Mouse (Mus musculus) midbrain, embryonic 16.5 days (tissue): ENCODE data around the gene Hdac5. TPM values are rescaled to one million over a fixed set of nuclear protein-coding genes. Genes with fewer than 3 reads are reported as not detected.

ENCODE experiments used
- ATAC-seq: fragments of 200-750 bp; cut with Nextera tagmentation; 2 replicates; pipeline ENCODE4 v1.8.0; 2017; ENCODE audit warnings: moderate TSS enrichment
- H3K27ac ChIP-seq: fragments of 300-500 bp; sonication (generic); 2 replicates; pipeline ENCODE4 v1.5.1; 2014; ENCODE audit warnings: mild to moderate bottlenecking, low read length, mixed read lengths
- H3K27me3 ChIP-seq: fragments of 300-500 bp; sonication (generic); 2 replicates; pipeline ENCODE4 v1.6.1; 2014; ENCODE audit warnings: low read depth, low read length, mixed read lengths; ENCODE audit not compliant: control insufficient read depth, insufficient read depth
- H3K36me3 ChIP-seq: fragments of 300-500 bp; sonication (generic); 2 replicates; pipeline ENCODE4 v1.6.1; 2014; ENCODE audit warnings: mild to moderate bottlenecking, low read length, moderate library complexity, mixed read lengths; ENCODE audit not compliant: control insufficient read depth, insufficient read depth
- H3K4me1 ChIP-seq: fragments of 300-500 bp; sonication (generic); 2 replicates; pipeline ENCODE4 v1.6.1; 2014; ENCODE audit warnings: mild to moderate bottlenecking, low read length, mixed read lengths; ENCODE audit not compliant: control insufficient read depth, insufficient read depth
- H3K4me2 ChIP-seq: fragments of 300-500 bp; sonication (generic); 2 replicates; pipeline ENCODE4 v1.6.1; 2014; ENCODE audit warnings: mild to moderate bottlenecking, low read length, mixed read lengths
- H3K4me3 ChIP-seq: fragments of 300-500 bp; sonication (generic); 2 replicates; pipeline ENCODE4 v1.5.1; 2014; ENCODE audit warnings: low read depth, mild to moderate bottlenecking, low read length, moderate library complexity, mixed read lengths
- H3K9ac ChIP-seq: fragments of 300-500 bp; sonication (generic); 2 replicates; pipeline ENCODE4 v1.6.1; 2014; ENCODE audit warnings: low read depth, low read length, mixed read lengths
- H3K9me3 ChIP-seq: fragments of 300-500 bp; sonication (generic); replicated peaks from 2 replicates; pipeline ENCODE4 v1.6.1; 2014; ENCODE audit warnings: mild to moderate bottlenecking, low read length, mixed read lengths; ENCODE audit not compliant: control insufficient read depth, poor library complexity, severe bottlenecking
- WGBS: fragments of 180-500 bp; shearing (Covaris S2); extraction: QIAGEN DNeasy Blood & Tissue Kit; methylation state at CpG from one replicate; pipeline ENCODE4 v1.1.7; 2014; 5-methylcytosine and 5-hydroxymethylcytosine counted together
- polyA plus RNA-seq: library from polyadenylated mRNA; unstranded; fragments of >200 nt; fragmentation: Nextera tagmentation; extraction: Ambion mirVana; gene quantifications from 2 replicates; pipeline ENCODE4 v1.2.1, GENCODE M21; 2015

The Hdac5 gene
- polyA plus RNA-seq, 1 experiment from 2014 or later = 74.4 TPM

DNA sequence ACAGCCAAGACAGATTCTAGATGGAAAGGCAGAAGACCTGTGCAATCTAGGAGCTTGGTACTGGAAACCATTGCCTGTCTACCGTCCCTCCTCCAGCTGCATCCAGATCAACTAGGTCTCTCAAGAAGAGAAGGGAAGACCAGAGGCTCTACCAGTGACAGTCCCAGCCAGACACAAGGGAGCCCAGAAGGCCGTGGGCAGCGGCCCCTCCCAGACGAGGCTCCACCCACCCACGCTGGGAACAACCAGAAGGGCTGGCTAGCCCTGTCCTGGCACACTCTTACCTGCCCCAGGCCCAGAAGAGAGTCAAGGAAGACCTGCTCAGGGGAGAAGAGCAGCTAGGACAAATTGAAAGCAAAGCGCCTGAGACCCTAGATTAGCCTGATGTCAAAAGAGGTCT, 9.5 kb downstream of the Hdac5 start:
- H3K4me1 ChIP-seq = peaks cover 48% of the 10 kb centered on the region
- ATAC-seq = no peak
- H3K36me3 ChIP-seq = peaks cover 11% of the 10 kb centered on the region
- no peak overlapping the region for H3K27ac ChIP-seq
- 68% methylated on average over 6 of the region's 6 CpGs for WGBS
- no peaks in the 10 kb centered on the region for H3K27me3 ChIP-seq
- H3K4me3 ChIP-seq = no peak overlapping the region
- no peak overlapping the region for H3K4me2 ChIP-seq
- no peak overlapping the region for H3K9ac ChIP-seq
- no peaks in the 10 kb centered on the region for H3K9me3 ChIP-seq

DNA sequence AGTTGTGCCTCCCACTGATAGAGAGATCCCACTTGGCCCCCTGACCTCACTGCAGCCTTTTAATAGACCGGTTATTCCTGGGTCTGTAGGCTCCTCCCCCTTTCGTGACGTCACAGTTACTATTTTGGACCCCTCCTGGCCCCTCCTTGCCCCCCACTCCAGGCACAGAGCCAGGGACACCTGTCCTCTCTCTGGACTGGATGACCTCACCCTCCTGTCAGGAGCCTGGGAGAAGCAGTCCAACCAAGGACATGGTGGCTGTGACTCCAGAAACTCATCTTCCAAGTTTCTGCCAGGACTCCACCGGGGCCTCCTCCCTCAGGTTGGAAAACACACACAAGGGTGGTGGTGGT, 10.0 kb downstream of the Hdac5 start:
- H3K27ac ChIP-seq = no peak overlapping the region
- 83% methylated on average over 4 of the region's 4 CpGs for WGBS
- ATAC-seq = no peak

DNA sequence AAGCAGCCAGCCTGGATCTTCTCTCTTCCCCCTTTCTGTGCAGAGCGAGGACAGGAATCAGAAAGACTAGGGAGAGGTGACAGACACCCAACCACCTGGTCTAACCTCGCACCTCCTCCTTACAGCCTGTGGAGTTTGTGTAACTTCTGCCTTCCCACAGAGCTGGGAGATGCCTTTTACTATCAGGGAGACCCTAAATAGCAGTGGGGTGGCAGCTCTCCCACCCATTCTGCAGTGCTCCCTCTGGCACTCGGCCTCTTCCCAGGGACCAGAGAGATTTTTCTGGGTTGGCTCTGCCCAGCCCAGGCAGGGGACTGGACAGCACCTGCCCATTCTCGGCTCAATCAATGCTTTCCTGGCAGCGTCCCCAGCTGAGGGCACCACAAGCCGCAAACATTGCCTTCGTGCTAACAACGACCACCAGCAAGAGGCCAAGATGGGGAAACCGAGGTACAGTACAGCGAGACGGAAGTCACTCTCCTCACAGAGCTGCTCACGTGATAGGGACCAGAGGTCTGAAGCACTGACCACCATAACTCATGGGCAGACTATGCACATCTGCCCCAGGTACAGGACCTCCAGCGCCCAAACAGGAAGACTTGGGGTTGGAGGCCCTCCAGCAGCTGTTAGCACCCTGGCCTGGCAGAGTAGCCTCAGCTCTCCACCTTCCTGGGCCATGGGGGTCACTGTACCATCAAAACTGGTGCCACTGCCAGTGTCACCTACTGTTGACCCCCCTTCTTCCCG, 10.5 kb downstream of the Hdac5 start:
- Histone ChIP-seq H3K4me1 (peaks cover 44% of the 10 kb centered on the region), H3K27ac (peak overlapping the region; percentile 76), H3K36me3 (peaks cover 9% of the 10 kb centered on the region), H3K4me3 (no peak overlapping the region; the same call in 1 of the 2 replicates), H3K27me3 (no peaks in the 10 kb centered on the region), H3K9ac (peak overlapping the region; percentile 54), H3K9me3 (no peaks in the 10 kb centered on the region), H3K4me2 (peak overlapping the region; percentile 51)
- 71% methylated on average over 14 of the region's 14 CpGs for WGBS
- 0 out of 2 replicates have a peak, but pooled peaks have one; percentile 4 for ATAC-seq

More for the DNA sequence above, 10.0 kb downstream of the Hdac5 start:
- Histone ChIP-seq H3K9me3 (no peaks in the 10 kb centered on the region), H3K4me2 (no peak overlapping the region), H3K4me1 (peaks cover 45% of the 10 kb centered on the region), H3K9ac (no peak overlapping the region), H3K27me3 (no peaks in the 10 kb centered on the region), H3K4me3 (no peak overlapping the region), H3K36me3 (peaks cover 11% of the 10 kb centered on the region)

DNA sequence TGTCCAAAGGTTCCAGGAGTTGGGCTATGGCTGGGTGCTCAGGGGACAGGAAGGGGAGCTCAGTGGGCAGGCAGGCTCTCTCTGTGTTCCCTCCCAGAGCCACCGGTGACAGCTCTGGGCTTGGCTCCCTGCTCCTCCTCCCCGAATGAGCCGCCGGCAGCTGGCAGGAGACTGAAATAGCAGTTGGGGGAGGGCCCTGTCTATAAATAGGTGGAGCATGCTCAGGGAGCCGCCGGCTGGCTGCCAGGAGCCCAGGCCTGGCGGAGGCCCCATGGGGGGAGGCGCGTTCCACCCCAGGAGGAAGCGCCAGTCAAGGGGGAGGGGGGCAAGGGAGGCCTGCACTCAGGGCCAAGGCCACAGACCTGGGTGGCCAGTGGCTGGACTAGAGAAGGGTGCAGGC, 11.2 kb downstream of the Hdac5 start:
- peak; percentile 61 for ATAC-seq
- H3K36me3 ChIP-seq = peaks cover 9% of the 10 kb centered on the region
- no peaks in the 10 kb centered on the region for H3K9me3 ChIP-seq
- H3K4me1 ChIP-seq = peaks cover 49% of the 10 kb centered on the region
- H3K4me2 ChIP-seq = peak overlapping the region; percentile 51
- peak overlapping the region; percentile 25 for H3K4me3 ChIP-seq
- H3K27me3 ChIP-seq = no peaks in the 10 kb centered on the region
- H3K27ac ChIP-seq = peak overlapping the region; percentile 76
- 3% methylated on average over 7 of the region's 10 CpGs for WGBS
- peak overlapping the region; percentile 54 for H3K9ac ChIP-seq

DNA sequence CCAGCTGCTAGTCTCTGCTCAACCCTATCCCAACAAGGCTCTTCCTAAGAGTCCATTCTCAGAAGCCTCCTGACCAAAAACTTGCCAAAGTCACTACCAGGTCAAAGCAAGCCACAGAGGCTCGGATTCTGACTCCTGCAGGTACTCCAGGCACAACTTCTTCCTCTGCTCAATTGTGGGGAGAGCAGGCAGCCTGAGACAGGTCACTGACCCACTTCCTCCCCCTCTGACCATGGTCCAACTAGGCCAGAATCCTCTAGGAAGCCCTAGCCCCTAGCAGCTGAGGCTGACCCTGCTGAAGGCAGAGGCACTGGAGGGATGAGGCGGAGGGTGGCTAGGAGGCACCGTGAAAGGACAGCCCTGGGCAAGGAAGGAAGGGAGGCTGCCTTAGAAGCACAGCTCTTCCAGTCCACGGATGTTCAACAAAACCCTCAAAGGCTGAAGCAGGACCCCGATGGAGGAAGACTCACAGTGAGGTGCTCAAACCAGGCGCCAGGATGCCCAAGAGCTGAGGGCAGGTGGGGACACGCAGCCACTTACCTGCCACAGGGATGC, 12.0 kb downstream of the Hdac5 start:
- Histone ChIP-seq H3K4me3 (peak overlapping the region; percentile 25), H3K27me3 (no peaks in the 10 kb centered on the region), H3K36me3 (peaks cover 9% of the 10 kb centered on the region), H3K4me2 (peak overlapping the region; percentile 51), H3K9ac (peak overlapping the region; percentile 54), H3K4me1 (peaks cover 46% of the 10 kb centered on the region), H3K9me3 (no peaks in the 10 kb centered on the region), H3K27ac (peak overlapping the region; percentile 76; the same call in 1 of the 2 replicates)
- WGBS = 75% methylated on average over 7 of the region's 7 CpGs
- ATAC-seq = no peak

DNA sequence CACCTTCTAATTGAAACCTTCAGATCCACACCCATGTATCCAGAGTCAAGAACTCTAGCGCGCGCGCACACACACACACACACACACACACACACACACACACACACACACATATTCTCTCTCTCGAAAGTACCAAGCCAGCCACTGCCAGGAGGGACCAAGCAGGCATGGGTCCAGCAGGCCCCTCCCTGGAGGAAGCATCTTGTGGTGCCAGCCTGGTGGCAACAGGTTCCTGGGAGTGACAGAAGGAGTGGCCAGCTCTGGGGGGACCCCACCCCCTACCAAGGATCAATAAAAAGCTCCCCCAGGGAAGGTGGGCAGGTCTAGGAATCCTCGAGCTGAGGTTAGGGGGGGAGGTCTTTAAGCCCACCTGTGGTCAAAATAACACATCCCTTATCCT, 12.6 kb downstream of the Hdac5 start:
- Histone ChIP-seq H3K4me3 (no peak overlapping the region), H3K4me2 (no peak overlapping the region), H3K9me3 (no peaks in the 10 kb centered on the region), H3K9ac (no peak overlapping the region), H3K36me3 (peaks cover 9% of the 10 kb centered on the region), H3K4me1 (peaks cover 46% of the 10 kb centered on the region), H3K27ac (no peak overlapping the region), H3K27me3 (no peaks in the 10 kb centered on the region)
- 83% methylated on average over 6 of the region's 6 CpGs for WGBS
- ATAC-seq = no peak

DNA sequence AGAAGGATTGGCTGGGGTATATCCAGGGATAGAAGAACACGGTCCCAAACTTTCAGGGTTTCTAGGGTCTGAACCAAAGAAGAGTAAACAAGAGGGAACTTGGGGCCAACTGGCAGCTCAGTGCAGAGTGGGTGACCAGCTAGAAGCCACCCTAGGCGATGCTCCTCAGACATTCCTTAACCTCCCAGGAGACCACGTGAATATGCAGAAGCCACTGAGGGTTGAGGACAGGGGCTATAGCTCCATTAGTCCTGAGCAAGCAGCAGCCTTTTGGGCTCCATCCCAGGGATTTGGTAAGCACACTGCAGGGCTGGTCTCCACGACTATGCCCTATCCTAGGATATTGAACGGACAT, 13.1 kb downstream of the Hdac5 start:
- H3K36me3 ChIP-seq = peaks cover 11% of the 10 kb centered on the region
- H3K27ac ChIP-seq = no peak overlapping the region
- H3K4me1 ChIP-seq = peaks cover 48% of the 10 kb centered on the region
- no peak for ATAC-seq
- H3K4me2 ChIP-seq = no peak overlapping the region
- no peaks in the 10 kb centered on the region for H3K27me3 ChIP-seq
- 56% methylated on average over 5 of the region's 5 CpGs for WGBS
- H3K4me3 ChIP-seq = no peak overlapping the region
- H3K9ac ChIP-seq = no peak overlapping the region
- H3K9me3 ChIP-seq = no peaks in the 10 kb centered on the region

DNA sequence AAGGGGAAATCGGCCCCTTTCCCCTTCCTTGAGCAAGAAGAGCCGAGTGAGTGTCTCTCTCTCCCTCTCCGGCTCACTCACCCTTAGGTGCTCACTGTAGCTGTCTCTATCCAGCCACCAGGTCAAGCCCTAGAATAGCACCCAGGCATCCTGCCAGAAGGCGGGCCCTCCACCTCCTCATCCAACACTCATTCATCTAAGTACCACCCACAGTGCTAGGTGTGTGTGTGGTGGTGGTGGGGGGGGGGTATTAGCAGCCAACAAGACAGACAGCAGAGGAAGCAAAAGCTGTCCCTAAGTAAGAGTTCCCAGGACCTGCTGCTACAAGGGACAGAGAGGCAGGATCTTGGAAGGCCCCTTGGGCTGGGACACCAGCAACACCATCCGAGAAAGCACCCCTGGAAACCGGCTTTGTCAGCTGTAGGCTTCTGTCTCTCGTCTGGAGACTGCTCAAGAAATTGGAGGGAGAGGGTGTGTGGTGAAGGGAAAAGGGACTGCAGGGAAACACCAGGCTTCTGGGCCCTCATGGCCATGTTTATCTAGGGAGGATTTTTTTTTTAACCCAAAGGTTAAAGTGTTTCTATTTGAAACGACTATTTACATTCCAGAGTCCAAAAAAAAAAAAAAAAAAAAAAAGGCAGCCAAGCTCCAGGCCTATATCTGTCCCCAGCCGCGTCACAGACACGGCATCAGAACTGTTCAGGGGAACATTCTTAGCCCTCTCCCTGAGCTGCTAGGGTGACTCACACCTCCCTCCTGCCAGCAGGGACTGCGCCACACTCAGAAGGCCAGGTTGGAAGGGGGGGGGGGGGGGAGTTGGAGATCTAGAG, 13.7 kb downstream of the Hdac5 start:
- WGBS = 49% methylated on average over 12 of the region's 12 CpGs
- no peak overlapping the region for H3K4me3 ChIP-seq
- H3K36me3 ChIP-seq = peaks cover 7% of the 10 kb centered on the region; the same call in 1 of the 2 replicates
- no peak overlapping the region for H3K9ac ChIP-seq
- ATAC-seq = no peak
- H3K9me3 ChIP-seq = no peaks in the 10 kb centered on the region
- no peak overlapping the region for H3K27ac ChIP-seq
- H3K4me2 ChIP-seq = no peak overlapping the region
- peaks cover 48% of the 10 kb centered on the region for H3K4me1 ChIP-seq
- no peaks in the 10 kb centered on the region for H3K27me3 ChIP-seq

DNA sequence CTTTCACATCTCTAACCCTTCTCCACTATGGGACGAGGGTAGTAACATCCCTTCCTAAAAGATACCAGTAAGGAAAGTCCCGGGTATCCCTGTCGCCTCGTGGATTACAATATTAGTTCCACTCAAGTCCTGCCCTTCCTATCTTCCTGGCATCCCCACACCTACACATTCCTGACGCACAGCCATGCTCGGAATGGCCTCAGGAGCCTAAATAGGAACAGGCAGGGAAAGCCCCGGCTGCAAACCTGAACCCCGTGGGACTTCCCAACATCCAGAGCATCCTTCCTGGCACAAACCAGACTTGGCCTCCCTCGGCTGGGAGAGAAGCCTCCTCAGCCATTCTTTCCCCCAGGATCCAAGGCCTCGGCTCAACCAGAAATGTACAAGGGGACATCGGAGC, 14.5 kb downstream of the Hdac5 start:
- Histone ChIP-seq H3K27me3 (no peaks in the 10 kb centered on the region), H3K4me3 (no peak overlapping the region), H3K9me3 (no peaks in the 10 kb centered on the region), H3K4me1 (peaks cover 48% of the 10 kb centered on the region), H3K9ac (no peak overlapping the region), H3K27ac (no peak overlapping the region), H3K36me3 (peaks cover 7% of the 10 kb centered on the region; the same call in 1 of the 2 replicates), H3K4me2 (no peak overlapping the region)
- 78% methylated on average over 11 of the region's 11 CpGs for WGBS
- ATAC-seq = no peak
